Mouse (Mus musculus) heart, adult 8-10 months (tissue): ENCODE data around the gene Lima1. TPM values are rescaled to one million over a fixed set of nuclear protein-coding genes. Genes with fewer than 3 reads are reported as not detected.
"Not testable (repeated sequence)": the region's sequence is repeated elsewhere in the genome, so short reads cannot be mapped to it uniquely, and the experiment has no call there.

Source experiments
- DNase-seq: peaks from one replicate; pipeline ENCODE4 v3.0.0; 2022; ENCODE audit warnings: low spot score
- total RNA-seq, 4 experiments: library from RNA; stranded (reverse); gene quantifications; 2 replicates each; pipeline ENCODE4 v1.2.4; 2022

The Lima1 gene
- total RNA-seq, 4 experiments from 2014 or later, result 17.6 to 21.7 (median 20.4) TPM

DNA sequence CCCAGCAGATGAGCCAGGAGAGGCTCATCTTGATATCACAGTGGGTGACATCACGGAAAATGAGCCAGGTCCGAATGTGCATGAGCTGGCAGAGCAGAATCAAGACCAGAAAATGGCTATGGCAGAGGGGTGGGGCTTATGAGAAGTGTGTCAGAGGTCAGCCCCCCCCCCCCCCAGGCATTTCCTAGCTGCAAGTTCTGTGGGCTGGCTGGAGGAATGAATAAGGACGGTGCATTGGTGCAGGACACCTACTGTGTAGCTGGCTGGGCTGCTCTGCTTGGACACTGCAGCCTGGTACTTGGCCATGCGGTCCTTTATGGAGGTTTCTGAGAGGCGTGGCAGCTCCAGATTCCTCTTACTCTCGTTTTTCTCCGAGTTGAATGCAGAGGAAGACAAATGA lies 69.1 kb downstream of the Lima1 start:
- no peak for DNase-seq

DNA sequence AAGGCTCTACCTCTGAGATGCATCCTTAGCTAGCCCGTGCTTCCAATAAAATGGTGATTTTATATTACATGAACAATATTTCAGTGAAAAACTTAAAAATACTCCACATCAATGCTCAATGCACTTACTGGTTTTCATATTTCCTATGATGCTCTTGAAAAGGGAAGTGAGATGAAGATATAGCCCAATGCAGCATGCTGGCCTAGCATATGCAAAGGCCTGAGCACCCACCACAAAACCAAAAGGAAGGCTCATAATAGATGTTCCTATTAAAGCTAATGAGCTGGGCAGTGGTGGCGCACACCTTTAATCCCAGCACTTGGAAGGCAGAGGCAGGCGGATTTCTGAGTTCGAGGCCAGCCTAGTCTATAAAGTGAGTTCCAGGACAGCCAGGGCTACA lies 69.6 kb downstream of the Lima1 start:
- DNase-seq, result no peak

DNA sequence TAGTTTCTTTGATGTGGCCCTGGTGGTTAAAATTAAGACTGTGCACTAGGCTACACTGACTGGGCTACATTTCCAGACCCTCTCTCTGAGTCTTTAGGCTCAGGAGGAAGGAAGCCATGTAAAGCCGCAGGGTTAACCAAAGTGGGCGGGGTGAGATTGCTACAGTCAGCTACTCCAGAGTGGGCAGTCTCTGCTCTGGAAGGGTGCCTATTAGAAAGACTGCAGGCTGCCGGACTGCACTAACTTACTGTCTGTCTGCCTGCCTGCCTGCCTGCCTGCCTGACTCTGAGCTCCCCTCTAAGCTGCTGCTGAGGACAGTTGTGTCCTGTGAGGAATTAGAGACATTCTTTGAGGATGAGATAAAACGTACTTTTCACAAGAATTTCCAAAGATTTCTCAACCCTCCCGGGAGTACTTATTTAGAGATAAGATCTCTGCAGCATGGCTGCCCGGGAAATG lies 72.0 kb downstream of the Lima1 start:
- DNase-seq, result peak; percentile 46

DNA sequence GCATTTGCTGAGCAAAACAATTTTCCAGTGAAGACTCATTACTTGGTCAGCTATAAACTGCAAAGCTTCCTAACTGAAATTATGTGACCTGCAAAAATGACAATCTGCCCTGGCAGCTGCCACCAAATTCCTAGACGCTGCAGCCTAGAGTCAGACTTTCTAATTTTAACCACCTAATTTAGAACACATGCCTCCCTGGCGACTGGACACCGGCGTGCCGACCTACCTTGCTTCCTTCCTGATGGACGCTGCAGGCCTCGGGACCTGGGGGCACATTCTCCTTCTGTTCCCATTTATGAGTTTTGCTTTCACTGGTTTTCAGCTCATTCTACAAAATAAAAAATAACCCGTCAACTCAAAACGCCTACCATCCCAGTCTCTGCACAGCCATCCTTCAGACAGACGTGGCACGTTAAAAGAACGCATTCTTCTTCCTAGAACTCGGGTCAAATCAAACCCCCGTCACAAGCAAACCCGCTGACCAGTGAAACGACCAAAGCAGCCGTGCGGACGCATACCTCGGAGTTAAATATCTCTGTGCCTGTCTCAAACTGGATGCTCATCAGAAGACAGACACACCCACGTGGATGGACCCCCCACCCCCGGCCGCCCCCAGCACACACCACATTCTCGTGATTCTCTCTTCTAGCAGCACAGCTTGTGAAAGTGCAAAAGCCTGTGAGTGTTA lies 73.2 kb downstream of the Lima1 start:
- no peak for DNase-seq

DNA sequence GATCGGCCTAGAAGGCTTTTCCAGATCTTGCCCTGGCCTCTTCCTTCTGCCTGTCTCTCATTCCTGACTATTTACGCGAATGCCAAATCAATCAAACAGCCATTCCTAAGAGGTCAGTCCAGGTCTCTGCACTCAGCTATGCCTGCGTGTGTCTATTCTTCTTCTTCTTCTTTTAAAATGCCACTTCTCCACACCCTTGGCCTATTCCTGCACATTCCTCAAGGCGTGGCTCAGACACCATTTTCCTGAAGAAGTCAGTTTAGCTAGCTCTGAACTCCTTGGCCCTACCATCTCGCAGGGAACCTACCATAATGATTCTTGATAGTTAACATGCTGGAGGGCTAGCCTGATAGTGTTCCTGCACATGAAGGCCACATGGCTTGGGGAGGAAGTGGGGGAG lies 75.5 kb downstream of the Lima1 start:
- no peak for DNase-seq

DNA sequence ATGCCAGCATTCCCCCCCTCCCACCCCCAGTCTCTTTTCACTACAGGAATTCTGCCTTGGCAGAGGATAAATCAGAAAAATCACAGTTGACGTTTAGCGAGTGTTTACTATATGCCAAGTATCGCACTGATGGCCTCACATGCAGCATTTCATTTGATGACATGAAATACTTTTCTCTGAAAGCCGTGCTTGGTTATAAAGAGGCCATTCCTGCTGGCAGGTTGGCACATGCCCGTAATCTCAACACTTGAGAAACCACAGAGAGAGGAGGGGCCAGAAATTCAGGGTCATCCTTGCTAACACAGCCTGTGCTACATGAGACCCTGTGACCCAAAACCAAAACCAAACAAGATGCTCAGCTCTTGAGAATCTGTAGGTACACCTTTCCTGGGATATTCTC lies 77.4 kb downstream of the Lima1 start:
- DNase-seq, result no peak

DNA sequence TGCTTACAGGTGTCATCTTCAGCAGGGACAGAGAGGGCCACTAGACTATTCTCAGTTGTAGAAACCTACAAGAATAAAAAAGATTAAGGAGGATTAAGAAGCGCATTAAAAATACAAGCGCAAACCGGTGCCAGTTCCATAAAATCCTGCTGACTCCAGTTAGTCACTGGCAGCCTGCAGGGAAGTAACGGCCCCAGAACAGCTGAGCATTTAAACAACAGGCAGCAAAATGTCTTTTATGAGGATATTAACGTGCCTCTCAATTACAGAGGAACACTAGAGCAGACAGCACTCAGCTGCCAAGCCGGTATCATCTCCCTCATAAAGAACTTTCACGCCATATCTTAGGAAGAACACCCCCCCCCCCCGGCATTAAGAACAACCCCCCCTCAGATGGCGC lies 78.5 kb downstream of the Lima1 start:
- no peak for DNase-seq

DNA sequence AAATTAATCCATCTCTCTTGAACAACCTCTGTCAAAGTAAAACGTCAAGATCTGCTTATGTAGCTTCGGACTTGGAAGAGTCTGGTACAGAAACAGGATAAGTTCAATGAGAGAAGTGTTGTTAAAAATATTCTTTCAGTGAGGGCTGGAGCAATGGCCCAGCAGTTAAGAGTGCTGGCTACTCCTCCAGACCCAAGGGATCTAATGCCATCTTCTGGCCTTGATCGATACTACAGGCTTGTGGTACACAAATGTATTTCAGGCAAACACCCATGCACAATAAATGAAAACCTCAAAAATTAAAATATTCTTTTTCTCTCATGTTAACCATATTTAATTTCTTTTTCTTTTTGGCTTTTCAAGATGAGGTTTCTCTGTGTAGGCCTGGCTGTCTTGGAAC lies 79.2 kb downstream of the Lima1 start:
- DNase-seq, result no peak

DNA sequence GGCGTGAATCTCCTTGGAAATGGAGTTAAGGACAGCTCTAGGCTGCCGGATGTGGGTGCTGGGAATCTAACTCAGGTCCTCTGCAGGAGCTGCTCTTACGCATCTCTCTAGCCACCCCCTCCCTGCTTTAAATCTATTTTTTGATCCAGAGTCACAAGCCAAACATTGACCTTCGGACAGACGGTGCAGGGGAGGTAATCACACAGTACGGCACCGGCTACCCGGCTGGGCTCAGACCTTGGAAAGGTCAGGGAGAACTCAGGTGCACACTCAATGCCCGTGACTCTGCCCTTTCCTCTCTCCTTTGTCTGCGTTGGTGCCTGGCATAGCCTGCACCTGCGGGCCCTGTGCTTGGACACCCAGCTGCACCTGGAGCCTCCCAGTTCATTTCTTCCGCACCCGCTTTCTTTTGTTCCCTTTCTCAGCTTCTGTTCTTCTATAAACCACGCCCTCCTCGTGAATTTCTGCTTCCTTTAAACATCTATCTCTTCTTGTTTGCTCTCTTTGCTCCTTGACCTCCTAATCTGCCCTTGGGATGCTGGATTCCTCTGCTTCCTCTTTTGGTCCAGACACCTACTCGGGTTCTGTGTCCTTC lies 82.9 kb downstream of the Lima1 start:
- DNase-seq, result no peak

DNA sequence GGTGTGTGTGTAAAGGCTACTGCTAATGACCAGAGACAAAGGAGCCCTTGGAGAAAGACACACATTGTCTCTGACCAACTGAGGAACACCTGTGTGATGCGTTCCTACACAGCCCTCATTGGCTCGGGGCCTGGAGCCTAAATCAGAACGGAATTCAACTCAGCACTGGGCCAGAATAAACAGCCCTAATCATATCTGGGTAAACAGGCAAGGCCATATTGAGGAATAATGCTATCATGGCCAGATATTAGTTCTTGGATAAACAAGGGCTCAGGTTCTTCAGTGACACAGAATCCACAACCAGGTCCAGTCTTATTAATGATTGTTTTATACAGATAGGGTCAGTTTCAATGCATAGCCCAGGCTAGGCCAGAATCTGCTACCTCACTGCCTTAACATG lies 84.3 kb downstream of the Lima1 start:
- DNase-seq, result no peak

DNA sequence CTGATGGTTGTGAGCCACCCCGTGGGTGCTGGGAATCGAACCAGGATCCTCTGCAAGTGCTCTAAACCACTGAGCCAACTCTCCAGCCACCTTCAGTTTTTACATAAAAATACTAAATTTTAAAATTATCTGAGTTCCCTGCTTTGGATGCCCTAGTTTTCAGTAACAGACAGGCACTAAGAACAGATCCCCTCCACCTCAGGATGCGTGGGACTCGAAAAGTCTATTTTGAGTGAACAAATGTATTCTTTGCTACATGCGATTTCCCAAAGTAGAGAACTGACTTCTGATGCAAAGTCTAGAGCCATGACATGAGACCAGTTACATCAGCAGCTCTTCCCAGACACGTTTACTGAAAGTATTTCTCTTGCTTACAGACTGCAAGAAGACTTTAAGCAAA lies 84.8 kb downstream of the Lima1 start:
- no peak for DNase-seq

DNA sequence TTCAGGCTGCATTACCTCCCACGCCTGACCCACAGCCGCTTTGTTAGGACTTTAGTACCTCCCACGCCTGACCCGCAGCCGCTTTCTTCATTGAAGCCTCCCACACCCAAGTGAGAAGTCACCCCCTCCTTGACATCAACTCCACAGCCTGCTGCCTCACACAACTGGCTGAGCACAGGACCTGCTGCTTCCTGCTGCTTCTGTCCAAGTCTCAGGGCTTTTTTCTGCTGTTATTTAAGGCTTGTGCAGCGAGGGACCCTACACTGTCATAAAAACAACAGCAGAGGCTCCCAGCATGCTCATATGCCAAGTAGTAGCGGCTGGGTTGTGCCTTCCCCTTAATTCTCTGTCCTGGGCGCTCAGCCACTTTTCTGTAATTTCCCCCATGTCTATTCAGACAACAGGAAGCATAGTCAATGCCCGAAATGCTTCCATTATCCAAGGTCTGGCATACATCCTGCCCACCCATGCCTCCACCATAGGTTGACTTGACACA lies 87.6 kb downstream of the Lima1 start:
- DNase-seq, result peak; percentile 23

DNA sequence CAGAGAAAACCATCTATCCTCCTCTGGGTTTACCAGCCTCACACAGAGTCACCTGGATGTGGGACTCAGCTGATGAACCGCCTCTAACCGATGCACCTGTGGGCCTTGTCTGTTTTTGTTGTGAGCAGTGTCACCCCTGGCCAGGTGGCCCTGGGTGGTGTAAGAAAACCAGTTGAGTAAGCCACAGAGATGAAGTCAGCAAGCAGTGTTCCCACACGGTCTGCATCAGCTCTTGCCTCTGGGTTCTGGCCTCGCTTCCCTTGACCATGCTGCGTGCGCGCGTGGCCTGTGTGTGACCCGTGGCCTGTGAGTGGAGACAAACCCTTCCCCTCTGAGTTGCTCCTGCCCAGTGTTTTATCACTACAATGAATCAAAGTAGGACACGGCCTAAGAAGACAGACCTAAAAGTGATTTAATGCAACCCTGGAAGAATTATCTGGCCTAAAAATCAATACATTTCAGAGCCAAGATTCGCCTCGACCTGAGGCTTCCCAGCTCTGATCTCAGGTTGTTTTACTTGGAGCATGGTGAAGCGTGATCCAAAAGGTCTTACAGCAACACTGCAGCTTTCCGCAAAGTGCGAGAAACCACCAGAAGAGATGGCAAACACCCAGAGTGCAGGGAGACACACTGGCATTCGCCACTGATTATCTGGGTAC lies 96.5 kb downstream of the Lima1 start:
- no peak for DNase-seq

DNA sequence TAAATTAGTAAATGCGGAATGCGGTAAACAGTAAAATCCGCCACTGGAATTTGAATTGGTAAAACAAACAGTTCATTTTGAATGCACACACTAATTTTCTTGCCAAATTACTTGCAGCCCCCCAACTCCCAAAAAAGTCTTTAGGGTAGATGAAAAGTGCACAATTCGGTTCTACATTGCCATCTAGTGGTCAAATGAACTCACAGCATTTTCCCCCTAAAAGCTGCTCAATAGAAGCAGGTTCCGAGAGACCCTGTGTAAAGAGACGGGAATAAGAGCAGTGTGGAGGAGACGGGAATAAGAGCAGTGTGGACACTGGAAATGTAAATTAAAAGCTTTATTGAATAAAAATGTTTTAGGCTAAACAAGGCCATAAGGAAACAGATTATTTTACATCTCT lies 97.1 kb downstream of the Lima1 start:
- DNase-seq, result no peak

DNA sequence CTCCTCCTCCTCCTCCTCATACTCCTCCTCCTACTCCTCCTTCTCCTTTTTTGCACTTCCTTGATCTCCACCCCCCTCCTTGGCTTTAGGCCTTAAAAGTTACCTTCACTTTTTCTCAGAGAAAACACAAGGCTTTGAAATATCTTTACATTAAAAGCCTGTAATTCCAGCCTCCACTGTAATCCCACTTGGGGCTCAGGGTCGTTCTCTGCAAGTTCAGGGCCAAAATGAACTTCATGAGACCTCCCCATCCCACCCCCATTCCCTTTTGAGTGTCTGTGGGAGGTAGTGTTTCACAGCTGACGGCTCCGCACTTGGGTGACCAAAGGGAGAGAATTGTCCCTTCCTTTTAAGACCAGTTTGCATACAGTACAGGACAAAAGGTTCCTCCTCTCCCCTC lies 102.3 kb downstream of the Lima1 start:
- no peak for DNase-seq

DNA sequence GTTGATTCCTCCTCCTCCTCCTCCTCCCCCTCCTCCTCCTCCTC lies 102.6 kb downstream of the Lima1 start, which contains the start of gene Cers5:
TSS of gene Cers5 (minus strand) at position 5 of the 44 bp plus-strand sequence.
- DNase-seq, result not testable (repeated sequence)

DNA sequence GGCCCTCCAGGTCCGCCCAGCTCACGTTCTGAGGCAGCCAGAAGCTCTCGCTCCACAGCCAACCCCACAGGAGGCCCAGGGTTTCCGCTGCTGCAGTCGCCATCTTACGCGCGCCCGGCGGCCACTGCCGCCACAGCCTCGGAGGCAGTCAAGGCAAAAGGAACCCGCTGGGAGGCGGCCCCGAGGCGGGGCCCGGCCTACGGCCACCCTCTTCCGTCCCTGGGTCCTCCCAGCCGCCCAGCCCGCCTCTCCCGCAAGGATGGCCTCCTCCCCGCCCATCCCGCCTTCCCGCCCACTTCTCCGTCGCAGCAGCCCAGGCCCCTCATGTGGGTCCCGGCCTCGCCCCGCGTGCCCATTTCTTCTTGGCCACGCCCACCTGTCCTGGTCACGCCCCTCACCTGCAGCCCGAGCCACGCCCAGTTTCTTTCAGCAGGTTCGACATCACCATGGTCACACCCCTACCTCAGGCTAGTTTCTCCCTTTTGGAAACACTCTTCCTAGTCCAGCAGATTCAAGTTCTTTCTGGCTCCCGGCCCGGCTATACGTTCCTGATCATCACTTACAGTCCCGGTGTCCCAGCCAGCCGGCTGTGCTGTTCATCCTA lies 102.9 kb downstream of the Lima1 start:
- DNase-seq, result peak; percentile 87

DNA sequence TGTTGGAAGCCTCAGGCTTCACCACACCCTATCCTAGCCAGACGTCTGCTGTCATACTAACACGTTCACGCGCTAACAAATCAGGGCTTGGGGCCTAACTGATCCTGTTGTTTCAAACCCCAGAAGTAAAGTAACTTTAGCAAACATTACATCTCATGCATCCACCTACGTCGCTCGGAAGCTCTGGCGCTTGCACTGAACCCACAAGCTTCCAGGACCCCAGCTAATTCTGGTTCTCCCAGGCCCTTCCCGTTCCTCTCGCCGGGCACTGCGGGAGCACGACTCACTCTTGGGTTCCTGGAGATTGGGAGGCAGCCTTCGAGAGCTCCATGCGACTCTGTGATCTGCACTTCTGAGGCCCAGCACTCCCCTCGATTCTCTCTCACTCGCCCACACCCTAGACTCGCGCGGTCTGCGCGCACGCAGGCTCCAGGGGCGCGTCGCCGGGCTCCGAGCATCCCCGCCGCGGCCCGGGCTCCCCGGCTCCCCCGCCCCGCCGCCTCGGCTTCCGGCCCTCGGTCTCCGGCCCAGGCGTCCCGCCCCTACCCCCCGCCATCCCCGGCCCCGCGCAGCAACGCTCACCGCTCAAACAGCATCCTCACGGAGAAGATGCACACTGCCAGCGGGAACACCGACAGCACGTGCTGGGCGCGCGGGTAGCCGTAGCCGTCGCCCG lies 103.5 kb downstream of the Lima1 start:
- peak; percentile 28 for DNase-seq

DNA sequence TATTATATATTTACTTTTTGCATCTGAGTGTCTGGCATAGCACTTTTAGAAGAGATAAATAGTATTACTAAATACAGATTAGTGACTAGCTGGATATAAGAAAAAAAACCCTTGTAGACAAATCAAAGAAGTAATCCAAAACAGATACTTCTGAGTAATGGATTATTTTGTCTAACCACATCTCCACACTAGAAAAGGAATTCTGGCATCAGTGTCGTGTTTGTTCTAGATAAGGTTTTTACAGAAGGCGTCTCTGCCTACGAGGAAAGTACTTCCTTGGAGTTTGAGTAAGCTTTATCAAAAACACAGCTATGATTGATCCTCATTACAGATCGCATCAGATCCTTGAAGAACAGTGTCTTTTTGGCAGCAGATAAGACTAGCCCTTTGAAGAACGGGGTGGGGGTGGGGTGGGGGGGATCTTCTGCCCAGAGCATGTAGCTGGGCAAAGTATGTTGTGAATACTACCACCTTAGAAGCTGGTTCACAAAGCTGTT lies 104.2 kb downstream of the Lima1 start:
- no peak for DNase-seq

DNA sequence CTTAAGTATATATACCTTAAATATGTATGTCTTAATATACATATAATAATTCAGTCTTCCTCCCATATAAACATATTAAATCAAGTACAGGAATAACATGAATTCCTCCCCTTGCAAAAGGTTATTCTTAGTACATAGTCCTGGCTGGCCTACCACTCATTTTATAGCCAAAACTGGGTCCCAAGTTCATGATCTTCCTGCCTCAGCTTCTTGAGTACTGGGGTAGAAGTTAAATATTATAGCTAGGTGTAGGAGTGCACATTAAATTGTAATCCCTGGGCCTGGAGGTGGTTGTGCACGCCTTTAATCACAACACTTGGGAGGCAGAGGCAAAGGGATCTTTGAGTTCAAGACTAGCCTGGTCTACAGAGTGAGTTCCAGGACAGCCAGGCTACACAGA lies 106.5 kb downstream of the Lima1 start:
- no peak for DNase-seq

DNA sequence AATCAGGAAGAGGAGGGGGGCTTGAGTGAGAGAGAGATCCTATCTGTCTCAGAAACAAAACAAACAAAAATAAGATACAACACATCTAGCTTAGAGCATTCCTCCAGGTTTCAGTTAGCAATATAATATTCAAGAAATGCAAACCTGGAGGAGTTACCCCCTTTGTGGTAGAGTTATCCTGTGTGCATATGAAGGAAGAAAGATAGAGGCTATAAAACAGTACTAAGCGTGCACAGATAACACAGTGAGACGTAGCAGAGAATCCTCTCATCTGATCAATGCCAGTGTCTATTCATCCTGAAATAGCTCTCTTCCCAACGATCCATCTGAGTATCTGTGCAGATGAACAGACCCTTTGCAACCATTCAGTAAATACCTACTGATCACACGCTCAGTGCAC lies 107.8 kb downstream of the Lima1 start:
- no peak for DNase-seq

DNA sequence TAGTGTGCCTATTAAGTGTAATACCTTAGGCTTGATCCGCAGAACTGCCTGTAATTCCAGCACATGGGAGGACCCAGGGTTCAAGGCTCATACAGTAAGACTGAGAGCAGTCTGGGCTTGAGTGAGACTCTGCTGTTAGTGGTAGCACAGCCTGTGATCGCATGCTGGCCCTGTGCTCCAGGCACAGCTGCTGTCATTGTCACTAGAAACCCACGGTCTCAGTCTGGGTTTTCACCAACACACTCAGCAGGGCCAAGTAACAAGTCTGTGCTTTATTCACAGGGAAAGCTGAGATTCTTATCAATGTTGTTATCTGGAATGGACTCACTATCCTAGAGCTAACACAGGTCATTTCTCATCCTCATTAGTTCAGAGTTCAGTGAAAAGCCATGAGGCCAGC lies 121.1 kb downstream of the Lima1 start:
- no peak for DNase-seq

DNA sequence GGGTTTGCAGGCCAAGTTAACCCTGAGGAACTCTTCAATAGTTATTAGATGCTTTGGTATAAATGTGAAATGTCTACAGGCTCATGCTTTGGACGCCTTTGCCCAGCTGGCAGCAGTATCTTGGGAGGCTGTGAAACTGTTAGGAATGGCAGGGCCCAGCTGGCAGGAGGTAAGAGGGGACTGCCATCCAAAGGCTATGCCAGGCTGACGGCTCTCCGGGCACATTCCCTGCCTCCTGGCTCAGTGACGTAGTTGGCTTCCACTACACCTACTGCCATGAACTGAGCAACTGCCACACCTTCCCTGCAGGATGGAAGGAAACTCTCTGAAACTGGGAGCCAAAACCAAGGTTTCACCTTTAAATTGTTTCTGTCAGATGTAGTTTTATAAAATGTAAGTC lies 135.0 kb downstream of the Lima1 start:
- DNase-seq, result no peak
